Mouse (Mus musculus): ENCODE measurements around the gene Zbed5.

GRCm38 (mm10) chr5:129871238-129871637 lies 24.3 kb upstream of the Zbed5 start:
- TF ChIP-seq POLR2A (IDR thresholded peaks at IDR 0.05; ENCODE audit: insufficient read length, low read depth) (no peak), REST (IDR thresholded peaks at IDR 0.05; ENCODE audit: insufficient read depth, insufficient read length) (no peak), TCF3 (IDR thresholded peaks at IDR 0.05; ENCODE audit: insufficient read length, low read depth) (no peak), USF1 (IDR thresholded peaks at IDR 0.05; ENCODE audit: low read depth) (no peak), TCF12 (IDR thresholded peaks at IDR 0.05; ENCODE audit: insufficient read depth, poor library complexity, severe bottlenecking) (no peak), POLR2AphosphoS2 (IDR thresholded peaks at IDR 0.05; ENCODE audit: insufficient read length, low read depth) (no peak), MAX (IDR thresholded peaks at IDR 0.05; ENCODE audit: low read depth) (no peak), E2F4 (IDR thresholded peaks at IDR 0.05; ENCODE audit: insufficient read depth) (no peak), CEBPB (IDR thresholded peaks at IDR 0.05; ENCODE audit: insufficient read depth, poor library complexity, severe bottlenecking) (no peak), SRF (IDR thresholded peaks at IDR 0.05; ENCODE audit: control insufficient read depth, insufficient read length, low read depth) (no peak)

Measured in myocyte (in vitro differentiated cells).